Mouse (Mus musculus): ENCODE measurements at regions not wholly inside any gene's neighbourhood (a gene's known extent, or its start where the extent isn't known, plus 50 kb on each side); places are given as distances from the start of the nearest gene placed in this dataset.
A peak's percentile ranks its signal among the peaks of the same experiment; 100 is the strongest.

DNA sequence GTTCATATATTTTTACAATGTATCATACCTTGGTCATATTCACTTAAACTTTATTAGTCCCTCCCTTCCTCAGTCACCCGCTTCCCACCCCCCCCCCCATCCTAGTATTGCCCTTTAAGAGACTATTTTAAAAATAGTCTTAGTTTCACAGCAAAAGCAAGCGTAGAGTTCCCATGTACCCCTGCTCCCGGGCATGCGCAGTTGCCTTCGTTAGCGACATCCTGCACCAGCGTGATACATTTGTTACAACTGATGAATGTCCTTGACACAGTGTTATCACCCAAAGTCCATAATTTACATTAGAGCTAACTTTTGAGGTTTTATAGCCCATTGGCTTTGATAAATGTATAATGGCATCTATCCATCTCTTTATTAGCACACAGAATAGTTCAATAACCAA is 408.7 kb upstream of the Pmfbp1 start:
- Histone ChIP-seq H3K4me2 (replicated peaks) (no peak overlapping the region), H3K4me3 (no peak overlapping the region), H3K9me3 (peaks cover 8% of the 10 kb centered on the region; the same call in 1 of the 2 replicates), H3K9ac (no peak overlapping the region), H3K27ac (no peak overlapping the region), H3K4me1 (peaks cover 7% of the 10 kb centered on the region; the same call in 1 of the 2 replicates), H3K27me3 (no peaks in the 10 kb centered on the region), H3K36me3 (no peaks in the 10 kb centered on the region)
- 93% methylated on average over 7 of the region's 7 CpGs for WGBS
- ATAC-seq (ENCODE audit: low FRiP score, low read depth): no peak

DNA sequence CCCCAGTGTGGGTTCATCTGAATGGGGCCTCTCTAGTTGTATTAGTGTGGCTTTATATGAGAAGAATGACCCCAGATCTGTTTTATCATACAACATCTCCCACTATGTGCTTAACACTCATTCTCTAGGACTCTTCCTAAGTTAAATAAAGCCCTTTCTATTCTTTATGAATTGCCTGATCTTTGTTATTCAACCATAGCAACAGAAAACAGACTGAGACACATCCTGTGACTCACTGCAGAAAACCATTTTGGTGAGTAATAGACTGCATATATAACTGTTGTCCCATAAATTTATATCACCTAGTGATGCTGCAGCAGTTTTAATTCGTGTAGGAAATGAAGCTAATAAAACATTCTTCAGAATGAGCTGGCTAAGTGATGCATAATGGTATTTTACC is 406.0 kb upstream of the Pmfbp1 start:
- Histone ChIP-seq H3K4me3 (no peak overlapping the region), H3K9me3 (no peaks in the 10 kb centered on the region), H3K36me3 (no peaks in the 10 kb centered on the region), H3K4me1 (peaks cover 6% of the 10 kb centered on the region; the same call in 1 of the 2 replicates), H3K9ac (no peak overlapping the region), H3K4me2 (replicated peaks) (no peak overlapping the region), H3K27ac (no peak overlapping the region), H3K27me3 (no peaks in the 10 kb centered on the region)
- 57% methylated on average over 1 of the region's 1 CpGs for WGBS
- ATAC-seq (ENCODE audit: low FRiP score, low read depth): no peak

DNA sequence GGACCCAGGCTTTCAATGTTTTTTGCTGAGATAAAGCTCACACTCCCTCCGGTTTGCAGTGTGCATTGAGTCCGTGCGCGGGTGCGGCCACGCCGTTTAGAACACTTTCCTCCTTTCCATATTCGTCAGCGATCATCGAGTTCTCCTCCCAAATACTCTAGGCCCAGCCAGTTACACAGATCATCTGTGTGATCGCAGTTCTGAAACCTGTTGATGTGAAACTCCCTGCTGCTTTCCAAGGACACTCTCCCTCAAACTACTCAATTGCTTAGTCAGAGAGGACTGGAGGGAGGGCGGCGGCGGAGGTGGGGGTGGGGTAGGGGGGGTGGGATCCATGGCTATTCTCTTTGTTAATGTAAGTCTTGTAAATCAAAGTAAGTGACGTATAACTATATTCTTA is 394.2 kb upstream of the Pmfbp1 start:
- peaks cover 7% of the 10 kb centered on the region for H3K4me1 ChIP-seq
- no peak overlapping the region for H3K9ac ChIP-seq
- H3K9me3 ChIP-seq: no peaks in the 10 kb centered on the region
- H3K27me3 ChIP-seq: no peaks in the 10 kb centered on the region
- no peak overlapping the region for H3K4me2 ChIP-seq (replicated peaks)
- no peaks in the 10 kb centered on the region for H3K36me3 ChIP-seq
- 88% methylated on average over 15 of the region's 15 CpGs for WGBS
- H3K27ac ChIP-seq: no peak overlapping the region
- no peak for ATAC-seq (ENCODE audit: low FRiP score, low read depth)
- H3K4me3 ChIP-seq: no peak overlapping the region

DNA sequence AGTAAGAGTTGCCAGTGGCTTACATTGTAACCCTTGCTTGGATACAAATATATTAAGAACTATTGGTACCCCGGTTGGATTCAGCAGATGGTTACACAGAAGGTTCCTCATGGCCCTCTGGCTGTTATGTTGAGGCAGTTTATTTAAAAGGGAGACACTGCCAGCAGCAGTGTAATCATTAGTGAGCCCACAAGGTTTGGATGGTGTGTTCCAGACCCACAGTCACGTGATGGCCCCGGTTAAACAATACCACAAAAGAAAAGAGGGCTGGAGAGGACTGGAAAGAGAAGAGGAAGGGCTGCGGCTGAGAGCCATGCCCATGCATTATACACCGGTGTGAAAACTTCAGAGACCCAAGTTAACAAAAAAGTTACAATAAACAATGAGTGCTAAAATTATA is 392.4 kb upstream of the Pmfbp1 start:
- Histone ChIP-seq H3K4me3 (no peak overlapping the region), H3K4me2 (replicated peaks) (no peak overlapping the region), H3K9ac (no peak overlapping the region), H3K36me3 (no peaks in the 10 kb centered on the region), H3K27ac (no peak overlapping the region), H3K27me3 (no peaks in the 10 kb centered on the region), H3K9me3 (no peaks in the 10 kb centered on the region), H3K4me1 (peaks cover 25% of the 10 kb centered on the region)
- WGBS: 91% methylated on average over 5 of the region's 5 CpGs
- ATAC-seq (ENCODE audit: low FRiP score, low read depth): no peak

DNA sequence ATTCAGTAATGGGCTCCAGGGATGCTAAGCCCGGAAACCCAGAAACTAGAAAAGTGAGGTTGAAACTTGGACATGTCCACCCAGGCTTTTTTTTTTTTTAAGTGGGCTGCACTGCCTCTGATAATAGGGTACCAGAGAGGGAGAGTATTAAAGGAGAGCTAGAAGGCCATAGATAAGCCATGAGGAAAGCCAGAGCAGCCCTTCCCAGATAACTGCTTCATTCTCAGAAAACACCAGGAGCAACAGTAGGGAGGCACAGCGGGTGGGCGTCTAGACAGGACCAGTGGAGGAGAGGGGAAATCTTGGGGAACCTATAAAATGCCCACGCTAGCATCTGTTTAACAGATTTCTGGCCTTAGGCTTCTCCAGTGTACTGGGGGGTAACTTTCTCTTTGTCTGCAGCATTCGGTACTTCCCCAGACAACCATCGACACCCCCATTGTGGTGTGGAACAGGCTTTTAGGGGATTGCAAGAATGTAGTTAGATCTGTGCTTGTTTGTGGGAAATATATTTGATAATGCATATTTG is 389.0 kb upstream of the Pmfbp1 start:
- Histone ChIP-seq H3K27me3 (no peaks in the 10 kb centered on the region), H3K9me3 (no peaks in the 10 kb centered on the region), H3K4me3 (no peak overlapping the region), H3K4me1 (peaks cover 43% of the 10 kb centered on the region), H3K4me2 (replicated peaks) (peak overlapping the region; percentile 48), H3K9ac (no peak overlapping the region), H3K27ac (peak overlapping the region; percentile 70), H3K36me3 (no peaks in the 10 kb centered on the region)
- ATAC-seq (ENCODE audit: low FRiP score, low read depth): peak; percentile 76
- WGBS: 24% methylated on average over 6 of the region's 6 CpGs

DNA sequence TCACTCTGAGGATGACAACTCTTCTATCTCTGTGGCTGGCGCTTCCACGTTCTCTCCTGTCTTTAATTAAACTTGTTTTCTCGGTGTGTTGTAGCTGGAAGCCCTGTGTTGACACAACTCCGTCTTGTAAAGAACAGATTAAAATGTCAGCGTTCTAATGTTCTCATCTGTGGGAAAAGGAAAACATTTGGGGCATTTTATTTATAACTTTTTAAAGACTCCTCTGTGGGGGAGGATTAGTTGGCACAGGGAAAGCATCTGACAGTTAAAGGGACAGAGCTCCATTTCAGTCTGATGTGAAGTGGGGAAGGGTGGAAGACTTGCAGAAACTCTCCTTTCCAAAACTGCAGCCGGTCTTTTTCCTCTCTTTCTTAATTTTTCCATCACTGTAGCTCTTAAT is 388.1 kb upstream of the Pmfbp1 start:
- H3K4me2 ChIP-seq (replicated peaks): peak overlapping the region; percentile 48

DNA sequence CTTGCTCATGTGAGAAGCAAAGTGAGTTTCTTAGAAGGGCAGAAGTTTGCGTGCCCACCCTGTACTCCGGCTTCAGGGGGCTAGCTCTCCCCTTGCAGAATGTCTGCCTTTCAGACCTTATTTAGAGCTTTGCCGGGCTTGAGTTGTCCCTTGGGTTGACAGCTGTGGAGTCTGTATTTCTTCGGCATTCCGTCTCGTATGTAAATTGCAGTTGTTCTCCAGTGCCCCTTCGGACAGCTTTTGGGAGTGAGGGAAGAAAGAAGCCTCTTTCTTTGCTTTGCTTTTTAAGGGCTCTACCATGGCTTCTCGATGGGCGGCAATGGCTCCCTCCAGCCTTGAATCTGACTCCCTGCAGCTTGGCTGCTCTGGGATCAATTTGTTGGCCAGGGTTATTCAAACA is 386.9 kb upstream of the Pmfbp1 start:
- Histone ChIP-seq H3K9me3 (no peaks in the 10 kb centered on the region), H3K4me2 (replicated peaks) (peak overlapping the region; percentile 41), H3K36me3 (no peaks in the 10 kb centered on the region), H3K4me1 (peaks cover 43% of the 10 kb centered on the region), H3K4me3 (no peak overlapping the region), H3K9ac (no peak overlapping the region), H3K27ac (0 out of 2 replicates have a peak overlapping the region, but pooled peaks have one; percentile 52), H3K27me3 (no peaks in the 10 kb centered on the region)
- ATAC-seq (ENCODE audit: low FRiP score, low read depth): no peak
- WGBS: 42% methylated on average over 9 of the region's 9 CpGs

More for the DNA sequence above, 388.1 kb upstream of the Pmfbp1 start:
- 18% methylated on average over 6 of the region's 6 CpGs for WGBS
- Histone ChIP-seq H3K4me3 (no peak overlapping the region), H3K9ac (no peak overlapping the region), H3K27me3 (no peaks in the 10 kb centered on the region), H3K27ac (peak overlapping the region; percentile 70; the same call in 1 of the 2 replicates), H3K9me3 (no peaks in the 10 kb centered on the region), H3K36me3 (no peaks in the 10 kb centered on the region), H3K4me1 (peaks cover 43% of the 10 kb centered on the region)
- no peak for ATAC-seq (ENCODE audit: low FRiP score, low read depth)

DNA sequence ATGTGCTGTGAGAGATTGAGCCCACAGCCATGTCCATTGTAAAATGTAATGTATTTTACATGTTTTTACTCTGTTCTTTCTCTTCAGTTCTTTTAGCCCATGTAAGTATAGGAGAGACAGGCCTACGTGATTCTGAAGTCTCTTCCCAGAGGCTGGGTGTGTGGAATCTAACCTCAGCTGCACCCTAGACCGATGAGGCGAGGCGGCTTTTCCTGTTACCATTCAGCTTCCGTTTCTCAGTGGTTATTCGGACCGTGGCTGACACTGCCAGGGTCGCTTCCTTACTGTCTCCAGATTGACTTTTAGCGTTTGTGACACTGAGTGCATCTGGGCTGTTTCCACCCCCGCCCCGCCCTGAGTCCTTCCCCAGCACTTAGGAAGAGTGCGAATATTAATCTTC is 386.1 kb upstream of the Pmfbp1 start:
- H3K4me1 ChIP-seq: peaks cover 43% of the 10 kb centered on the region
- no peaks in the 10 kb centered on the region for H3K9me3 ChIP-seq
- H3K9ac ChIP-seq: no peak overlapping the region
- WGBS: 84% methylated on average over 12 of the region's 12 CpGs
- no peak overlapping the region for H3K4me3 ChIP-seq
- no peaks in the 10 kb centered on the region for H3K27me3 ChIP-seq
- H3K36me3 ChIP-seq: no peaks in the 10 kb centered on the region
- no peak for ATAC-seq (ENCODE audit: low FRiP score, low read depth)
- no peak overlapping the region for H3K27ac ChIP-seq
- H3K4me2 ChIP-seq (replicated peaks): no peak overlapping the region

DNA sequence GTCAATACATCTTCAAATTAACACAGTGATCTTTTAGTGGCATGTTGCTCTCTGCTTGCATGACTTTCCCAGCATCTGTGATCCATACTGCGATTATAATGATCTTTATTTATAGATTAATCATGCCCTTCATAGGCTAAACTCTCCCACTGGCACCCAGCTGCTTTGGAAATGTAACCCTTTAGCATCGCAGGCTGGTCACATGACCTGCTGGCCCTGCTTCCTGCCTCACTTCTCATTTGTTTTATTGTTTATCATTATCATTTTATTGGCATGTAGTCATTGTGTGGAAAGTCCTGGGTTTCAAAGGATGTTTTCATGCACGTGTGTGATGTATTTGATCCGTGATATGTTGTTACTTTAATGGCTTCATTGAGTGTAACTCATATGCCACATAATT is 384.4 kb upstream of the Pmfbp1 start:
- WGBS: 66% methylated on average over 4 of the region's 4 CpGs
- Histone ChIP-seq H3K36me3 (no peaks in the 10 kb centered on the region), H3K27ac (no peak overlapping the region), H3K9ac (no peak overlapping the region), H3K9me3 (no peaks in the 10 kb centered on the region), H3K4me1 (peaks cover 39% of the 10 kb centered on the region), H3K27me3 (no peaks in the 10 kb centered on the region), H3K4me2 (replicated peaks) (no peak overlapping the region), H3K4me3 (no peak overlapping the region)
- ATAC-seq (ENCODE audit: low FRiP score, low read depth): no peak

DNA sequence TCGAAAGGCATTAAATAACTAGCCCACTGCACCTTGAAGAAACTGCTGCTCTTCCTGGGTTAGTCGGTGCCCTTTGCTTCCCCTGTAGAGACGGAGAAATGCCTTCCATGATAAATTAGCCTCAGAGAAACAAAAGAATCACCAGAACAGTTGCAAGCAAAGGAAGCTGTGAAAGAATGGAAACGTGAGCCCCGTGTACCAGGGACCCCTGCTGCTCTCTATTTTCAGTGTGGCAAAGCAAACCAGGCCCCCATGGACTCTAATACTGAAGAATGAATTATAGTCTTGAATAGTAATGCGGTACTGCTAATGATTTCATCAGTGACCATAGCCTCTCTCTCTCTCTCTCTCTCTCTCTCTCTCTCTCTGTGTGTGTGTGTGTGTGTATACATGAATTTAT is 372.1 kb upstream of the Pmfbp1 start:
- H3K27me3 ChIP-seq: no peaks in the 10 kb centered on the region
- no peak overlapping the region for H3K27ac ChIP-seq
- WGBS: 41% methylated on average over 6 of the region's 6 CpGs
- peaks cover 3% of the 10 kb centered on the region; the same call in 1 of the 2 replicates for H3K4me1 ChIP-seq
- no peak overlapping the region for H3K4me3 ChIP-seq
- H3K9me3 ChIP-seq: no peaks in the 10 kb centered on the region; the same call in 1 of the 2 replicates
- no peak overlapping the region for H3K4me2 ChIP-seq (replicated peaks)
- no peak overlapping the region; the same call in 1 of the 2 replicates for H3K9ac ChIP-seq
- ATAC-seq (ENCODE audit: low FRiP score, low read depth): no peak
- H3K36me3 ChIP-seq: no peaks in the 10 kb centered on the region

DNA sequence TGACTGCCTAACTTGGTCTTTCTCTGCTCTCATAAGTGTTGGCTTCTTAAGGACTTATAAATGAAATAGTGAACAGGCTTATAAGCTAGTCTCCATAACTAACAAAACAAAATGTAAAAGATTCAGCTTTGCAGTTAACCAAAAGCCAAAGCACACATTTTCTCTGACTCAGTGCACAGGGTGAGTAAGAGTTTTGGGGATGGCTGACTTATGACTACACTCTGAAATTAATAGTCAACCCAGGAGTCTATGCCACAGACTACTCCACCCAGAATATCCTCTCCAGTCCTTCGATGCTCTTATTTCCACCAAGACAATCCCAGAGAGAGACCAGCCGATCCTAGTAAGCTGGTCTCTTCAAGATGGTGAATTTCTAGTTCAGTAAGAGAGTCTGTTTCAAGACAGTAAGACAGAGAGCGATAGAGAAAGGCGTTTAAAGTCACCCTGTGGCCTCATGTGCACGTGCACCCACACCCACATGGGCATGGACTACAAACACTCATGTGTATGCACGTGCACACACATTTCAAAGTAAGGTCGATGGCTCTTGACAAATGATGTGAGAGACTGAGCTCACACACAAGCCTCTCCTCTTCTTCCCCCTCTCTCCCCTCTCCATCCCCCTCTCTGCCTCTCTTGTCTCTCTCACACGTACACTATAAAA is 351.2 kb upstream of the Pmfbp1 start:
- no peak overlapping the region for H3K4me2 ChIP-seq (replicated peaks)
- no peaks in the 10 kb centered on the region for H3K4me1 ChIP-seq

DNA sequence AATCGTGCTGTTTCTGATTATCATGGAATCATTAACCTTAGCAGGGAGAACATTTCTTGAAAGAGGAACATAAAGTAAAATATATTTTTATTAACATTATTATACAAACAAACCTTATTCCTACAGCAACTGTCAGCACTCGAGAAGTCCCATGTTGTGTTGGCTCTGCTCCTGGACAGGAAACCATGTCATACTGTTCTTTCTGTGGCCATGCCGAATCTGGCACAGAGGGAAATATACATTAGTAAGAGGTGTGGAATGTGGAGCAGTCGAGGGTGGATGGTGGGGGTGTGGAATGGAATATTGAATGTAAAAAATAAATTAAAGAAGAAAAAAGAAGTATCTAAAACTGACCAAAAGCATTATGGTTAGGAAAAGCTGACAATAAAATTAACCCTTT is 342.1 kb upstream of the Pmfbp1 start:
- no peaks in the 10 kb centered on the region for H3K36me3 ChIP-seq
- peaks cover 3% of the 10 kb centered on the region; the same call in 1 of the 2 replicates for H3K4me1 ChIP-seq
- no peaks in the 10 kb centered on the region for H3K27me3 ChIP-seq
- H3K9ac ChIP-seq: no peak overlapping the region
- H3K4me3 ChIP-seq: no peak overlapping the region
- WGBS: 83% methylated on average over 4 of the region's 4 CpGs
- H3K9me3 ChIP-seq: peaks cover 17% of the 10 kb centered on the region
- no peak for ATAC-seq (ENCODE audit: low FRiP score, low read depth)
- no peak overlapping the region for H3K4me2 ChIP-seq (replicated peaks)
- no peak overlapping the region for H3K27ac ChIP-seq

More for the DNA sequence above, 351.2 kb upstream of the Pmfbp1 start:
- no peak overlapping the region for H3K9ac ChIP-seq
- no peak overlapping the region for H3K27ac ChIP-seq
- no peak overlapping the region for H3K4me3 ChIP-seq
- H3K36me3 ChIP-seq: no peaks in the 10 kb centered on the region
- WGBS: 83% methylated on average over 8 of the region's 8 CpGs
- no peak for ATAC-seq (ENCODE audit: low FRiP score, low read depth)
- H3K9me3 ChIP-seq: no peaks in the 10 kb centered on the region
- H3K27me3 ChIP-seq: no peaks in the 10 kb centered on the region

DNA sequence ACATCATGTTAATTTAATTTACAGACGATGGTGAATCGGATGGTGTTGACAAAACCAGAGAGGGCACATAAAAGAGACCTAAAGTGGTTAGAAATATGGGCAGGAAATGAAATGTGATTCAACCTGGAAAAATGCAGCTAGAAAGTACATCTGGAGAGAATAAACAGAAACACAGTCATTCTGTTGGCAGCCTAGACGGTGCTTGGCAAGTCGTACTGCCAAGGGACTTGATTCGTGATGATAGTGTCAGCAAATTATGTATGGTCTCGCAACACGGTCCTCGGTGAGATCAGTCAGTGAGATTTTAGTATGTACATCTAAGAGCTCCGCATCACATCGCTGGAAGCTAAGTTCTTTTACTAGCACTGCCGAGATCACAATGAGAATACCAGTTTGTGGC is 338.3 kb upstream of the Pmfbp1 start:
- WGBS: 19% methylated on average over 11 of the region's 11 CpGs

More for the DNA sequence above, 338.3 kb upstream of the Pmfbp1 start:
- peak overlapping the region; percentile 42 for H3K4me2 ChIP-seq (replicated peaks)
- peaks cover 14% of the 10 kb centered on the region for H3K9me3 ChIP-seq
- no peak overlapping the region; the same call in 1 of the 2 replicates for H3K27ac ChIP-seq
- H3K4me1 ChIP-seq: peaks cover 3% of the 10 kb centered on the region; the same call in 1 of the 2 replicates
- H3K4me3 ChIP-seq: no peak overlapping the region
- H3K27me3 ChIP-seq: no peaks in the 10 kb centered on the region
- no peak overlapping the region for H3K9ac ChIP-seq
- no peak; the same call in 1 of the 2 replicates for ATAC-seq (ENCODE audit: low FRiP score, low read depth)
- no peaks in the 10 kb centered on the region for H3K36me3 ChIP-seq
